Mouse (Mus musculus): ENCODE data around the gene Inpp5b. TPM values are rescaled to one million over a fixed set of nuclear protein-coding genes. Genes with fewer than 3 reads are reported as not detected.

The Inpp5b gene
- polyA plus RNA-seq, 1 experiment from 2014 or later: 28.2 TPM

- no peak for ATAC-seq (ENCODE audit: low FRiP score)
Observed at GRCm38 (mm10) chr4:124752281-124753199, 10.9 kb downstream of the Inpp5b start.

DNA sequence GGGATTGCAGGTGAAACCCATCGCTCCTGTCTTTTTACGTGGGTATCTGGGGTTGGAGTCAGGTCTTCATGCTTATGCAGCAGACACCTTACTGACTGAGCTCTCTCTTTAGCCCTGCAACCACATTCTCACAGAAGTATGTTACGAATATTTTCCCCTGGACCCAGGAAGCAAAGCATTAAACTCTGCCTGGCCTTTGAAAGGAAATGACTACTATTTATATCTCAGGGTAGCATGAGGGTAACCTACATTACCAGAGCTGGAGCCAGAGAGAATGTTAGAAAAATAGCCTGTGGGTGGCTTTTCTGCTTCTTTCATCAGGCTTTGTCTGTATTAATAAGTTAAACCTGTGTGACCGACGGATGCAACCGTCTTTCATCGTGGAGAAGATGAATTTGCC, 13.9 kb downstream of the Inpp5b start:
- no peaks in the 10 kb centered on the region for H3K9me3 ChIP-seq (ENCODE audit: control insufficient read depth, low read length)
- H3K4me3 ChIP-seq (ENCODE audit: low read depth, low read length): no peak overlapping the region
- H3K36me3 ChIP-seq (ENCODE audit: control insufficient read depth, insufficient read depth, low read length): no peaks in the 10 kb centered on the region
- 80% methylated on average over 7 of the region's 7 CpGs for WGBS
- H3K27ac ChIP-seq (ENCODE audit: low read depth, low read length): no peak overlapping the region
- H3K27me3 ChIP-seq (ENCODE audit: control insufficient read depth, insufficient read depth, low read length): no peaks in the 10 kb centered on the region
- no peak for DNase-seq (ENCODE audit: low spot score, missing footprints)
- H3K4me2 ChIP-seq: no peak overlapping the region
- H3K4me1 ChIP-seq (ENCODE audit: control insufficient read depth, insufficient read depth, low read length): peaks cover 12% of the 10 kb centered on the region
- no peak for ATAC-seq (ENCODE audit: low FRiP score)
- no peak overlapping the region for H3K9ac ChIP-seq (ENCODE audit: low read length)

More at GRCm38 (mm10) chr4:124752281-124753199, 10.9 kb downstream of the Inpp5b start:
- peak overlapping the region; percentile 74 for H3K4me3 ChIP-seq (ENCODE audit: low read depth, low read length)
- peaks cover 3% of the 10 kb centered on the region; the same call in 1 of the 2 replicates for H3K27me3 ChIP-seq (ENCODE audit: control insufficient read depth, insufficient read depth, low read length)
- H3K36me3 ChIP-seq (ENCODE audit: control insufficient read depth, insufficient read depth, low read length): no peaks in the 10 kb centered on the region
- DNase-seq (ENCODE audit: low spot score, missing footprints): no peak
- H3K4me1 ChIP-seq (ENCODE audit: control insufficient read depth, insufficient read depth, low read length): peaks cover 12% of the 10 kb centered on the region
- WGBS: 15% methylated on average over 15 of the region's 15 CpGs
- peak overlapping the region; percentile 72 for H3K9ac ChIP-seq (ENCODE audit: low read length)
- no peaks in the 10 kb centered on the region for H3K9me3 ChIP-seq (ENCODE audit: control insufficient read depth, low read length)
- H3K27ac ChIP-seq (ENCODE audit: low read depth, low read length): no peak overlapping the region
- peak overlapping the region; percentile 97 for H3K4me2 ChIP-seq

DNA sequence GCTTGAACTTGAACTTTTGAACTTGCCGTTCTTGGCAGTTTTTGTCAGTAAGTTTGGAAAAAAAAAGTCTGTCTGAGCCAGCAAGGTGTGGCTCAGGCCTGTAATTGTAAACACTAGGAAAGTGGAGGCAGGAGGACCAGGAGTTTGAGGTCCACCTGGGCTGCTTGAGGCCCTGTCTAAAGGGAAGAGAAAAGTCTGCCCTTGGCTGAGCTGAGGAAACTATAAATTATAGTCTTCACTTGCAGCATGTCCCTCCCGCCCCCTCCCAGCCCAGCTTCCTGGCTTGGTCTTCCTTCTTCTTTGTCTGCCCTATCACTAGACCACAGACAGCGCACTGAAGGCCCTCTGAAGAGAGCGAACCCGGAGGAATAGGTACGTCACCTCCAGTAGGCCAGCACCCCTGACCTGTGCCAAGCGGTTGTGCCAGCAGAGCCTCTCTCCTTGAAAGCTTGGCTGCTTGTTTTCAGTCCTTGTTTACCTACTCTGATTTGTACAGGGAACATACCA, 17.7 kb downstream of the Inpp5b start:
- no peak overlapping the region for H3K4me3 ChIP-seq (ENCODE audit: low read depth, low read length)
- no peaks in the 10 kb centered on the region for H3K27me3 ChIP-seq (ENCODE audit: control insufficient read depth, insufficient read depth, low read length)
- ATAC-seq (ENCODE audit: low FRiP score) (no peak), DNase-seq (ENCODE audit: low spot score, missing footprints) (peak; percentile 65)
- 87% methylated on average over 7 of the region's 7 CpGs for WGBS
- no peak overlapping the region for H3K4me2 ChIP-seq
- no peaks in the 10 kb centered on the region for H3K4me1 ChIP-seq (ENCODE audit: control insufficient read depth, insufficient read depth, low read length)
- no peaks in the 10 kb centered on the region for H3K36me3 ChIP-seq (ENCODE audit: control insufficient read depth, insufficient read depth, low read length)
- H3K27ac ChIP-seq (ENCODE audit: low read depth, low read length): no peak overlapping the region
- no peaks in the 10 kb centered on the region for H3K9me3 ChIP-seq (ENCODE audit: control insufficient read depth, low read length)
- H3K9ac ChIP-seq (ENCODE audit: low read length): no peak overlapping the region

GRCm38 (mm10) chr4:124761201-124761600, 19.6 kb downstream of the Inpp5b start:
- Histone ChIP-seq H3K4me1 (ENCODE audit: control insufficient read depth, insufficient read depth, low read length) (no peaks in the 10 kb centered on the region), H3K27me3 (ENCODE audit: control insufficient read depth, insufficient read depth, low read length) (no peaks in the 10 kb centered on the region), H3K27ac (ENCODE audit: low read depth, low read length) (no peak overlapping the region), H3K4me3 (ENCODE audit: low read depth, low read length) (no peak overlapping the region), H3K4me2 (no peak overlapping the region), H3K36me3 (ENCODE audit: control insufficient read depth, insufficient read depth, low read length) (no peaks in the 10 kb centered on the region), H3K9ac (ENCODE audit: low read length) (no peak overlapping the region), H3K9me3 (ENCODE audit: control insufficient read depth, low read length) (no peaks in the 10 kb centered on the region)
- no peak for ATAC-seq (ENCODE audit: low FRiP score)
- DNase-seq (ENCODE audit: low spot score, missing footprints): peak; percentile 62
- 59% methylated on average over 1 of the region's 1 CpGs for WGBS

- no peak overlapping the region for H3K4me2 ChIP-seq
- H3K4me1 ChIP-seq (ENCODE audit: control insufficient read depth, insufficient read depth, low read length): no peaks in the 10 kb centered on the region
- no peaks in the 10 kb centered on the region for H3K36me3 ChIP-seq (ENCODE audit: control insufficient read depth, insufficient read depth, low read length)
- peak; percentile 45 for DNase-seq (ENCODE audit: low spot score, missing footprints)
- H3K27me3 ChIP-seq (ENCODE audit: control insufficient read depth, insufficient read depth, low read length): no peaks in the 10 kb centered on the region
- no peak for ATAC-seq (ENCODE audit: low FRiP score)
- WGBS: 91% methylated on average over 6 of the region's 6 CpGs
- H3K9me3 ChIP-seq (ENCODE audit: control insufficient read depth, low read length): no peaks in the 10 kb centered on the region
- H3K9ac ChIP-seq (ENCODE audit: low read length): no peak overlapping the region
- H3K4me3 ChIP-seq (ENCODE audit: low read depth, low read length): no peak overlapping the region
- H3K27ac ChIP-seq (ENCODE audit: low read depth, low read length): no peak overlapping the region
Observed at GRCm38 (mm10) chr4:124762858-124763452, 21.3 kb downstream of the Inpp5b start.

DNA sequence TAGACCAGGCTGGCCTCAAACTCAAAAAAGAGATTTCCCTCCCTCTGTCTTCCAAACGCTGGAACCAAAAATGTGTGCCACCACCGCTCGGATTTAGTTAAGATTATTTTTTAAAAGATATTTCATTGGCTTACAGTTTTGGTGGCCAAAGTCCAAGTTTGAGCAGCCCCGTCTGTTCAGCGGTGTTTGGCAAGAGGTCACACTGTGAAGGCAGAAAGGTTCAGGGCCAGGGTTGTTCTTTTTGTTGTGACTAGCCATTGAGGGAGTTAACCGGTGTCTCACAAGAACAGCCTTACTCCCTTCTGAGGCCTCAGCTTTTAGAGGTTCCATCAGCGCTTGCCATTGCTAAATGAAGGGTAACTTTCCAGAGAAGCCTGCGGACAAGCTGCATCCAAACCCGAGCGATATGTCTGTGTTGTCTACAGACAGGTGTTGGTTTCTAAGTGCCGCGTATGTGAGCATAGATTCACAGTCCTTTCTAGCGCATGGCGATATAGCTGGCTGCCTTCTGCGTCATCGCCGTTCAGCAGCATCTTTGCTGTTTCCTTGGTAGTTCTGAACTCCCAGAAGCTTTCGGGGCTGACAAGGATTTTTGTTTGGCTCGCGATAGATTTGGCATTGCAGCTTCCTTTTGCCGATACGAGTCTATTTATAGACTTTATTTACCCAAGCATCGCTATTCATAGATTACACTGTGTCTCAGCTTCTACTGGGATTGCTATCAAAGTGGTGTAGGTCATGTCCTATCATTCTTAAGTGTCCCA, 24.3 kb downstream of the Inpp5b start:
- H3K4me3 ChIP-seq (ENCODE audit: low read depth, low read length): no peak overlapping the region
- 93% methylated on average over 23 of the region's 23 CpGs for WGBS
- H3K9me3 ChIP-seq (ENCODE audit: control insufficient read depth, low read length): no peaks in the 10 kb centered on the region
- H3K27me3 ChIP-seq (ENCODE audit: control insufficient read depth, insufficient read depth, low read length): no peaks in the 10 kb centered on the region
- H3K36me3 ChIP-seq (ENCODE audit: control insufficient read depth, insufficient read depth, low read length): no peaks in the 10 kb centered on the region
- H3K9ac ChIP-seq (ENCODE audit: low read length): no peak overlapping the region
- no peaks in the 10 kb centered on the region for H3K4me1 ChIP-seq (ENCODE audit: control insufficient read depth, insufficient read depth, low read length)
- H3K27ac ChIP-seq (ENCODE audit: low read depth, low read length): no peak overlapping the region
- DNase-seq (ENCODE audit: low spot score, missing footprints): peak; percentile 12
- no peak overlapping the region for H3K4me2 ChIP-seq
- no peak for ATAC-seq (ENCODE audit: low FRiP score)

- ATAC-seq (ENCODE audit: low FRiP score): no peak
- Histone ChIP-seq H3K36me3 (ENCODE audit: control insufficient read depth, insufficient read depth, low read length) (no peaks in the 10 kb centered on the region), H3K4me2 (no peak overlapping the region), H3K4me1 (ENCODE audit: control insufficient read depth, insufficient read depth, low read length) (no peaks in the 10 kb centered on the region), H3K9me3 (ENCODE audit: control insufficient read depth, low read length) (no peaks in the 10 kb centered on the region), H3K27ac (ENCODE audit: low read depth, low read length) (no peak overlapping the region), H3K27me3 (ENCODE audit: control insufficient read depth, insufficient read depth, low read length) (no peaks in the 10 kb centered on the region), H3K9ac (ENCODE audit: low read length) (no peak overlapping the region), H3K4me3 (ENCODE audit: low read depth, low read length) (no peak overlapping the region)
- WGBS: 92% methylated on average over 2 of the region's 2 CpGs
- DNase-seq (ENCODE audit: low spot score, missing footprints): no peak
Observed at GRCm38 (mm10) chr4:124766566-124766940, 24.9 kb downstream of the Inpp5b start.

- Histone ChIP-seq H3K9ac (ENCODE audit: low read length) (no peak overlapping the region), H3K27me3 (ENCODE audit: control insufficient read depth, insufficient read depth, low read length) (no peaks in the 10 kb centered on the region), H3K27ac (ENCODE audit: low read depth, low read length) (no peak overlapping the region), H3K4me3 (ENCODE audit: low read depth, low read length) (no peak overlapping the region), H3K9me3 (ENCODE audit: control insufficient read depth, low read length) (no peaks in the 10 kb centered on the region), H3K36me3 (ENCODE audit: control insufficient read depth, insufficient read depth, low read length) (no peaks in the 10 kb centered on the region), H3K4me2 (no peak overlapping the region), H3K4me1 (ENCODE audit: control insufficient read depth, insufficient read depth, low read length) (no peaks in the 10 kb centered on the region)
- 86% methylated on average over 13 of the region's 13 CpGs for WGBS
- ATAC-seq (ENCODE audit: low FRiP score): no peak
- no peak for DNase-seq (ENCODE audit: low spot score, missing footprints)
Observed at GRCm38 (mm10) chr4:124768963-124769591, 27.4 kb downstream of the Inpp5b start.

All from midbrain, embryonic 11.5 days (tissue).